Mouse (Mus musculus): ENCODE measurements around the gene Ripor1. TPM values are rescaled to one million over a fixed set of nuclear protein-coding genes. Genes with fewer than 3 reads are reported as not detected.

The Ripor1 gene
- polyA plus RNA-seq, 1 experiment from 2014 or later: 28.5 TPM

DNA sequence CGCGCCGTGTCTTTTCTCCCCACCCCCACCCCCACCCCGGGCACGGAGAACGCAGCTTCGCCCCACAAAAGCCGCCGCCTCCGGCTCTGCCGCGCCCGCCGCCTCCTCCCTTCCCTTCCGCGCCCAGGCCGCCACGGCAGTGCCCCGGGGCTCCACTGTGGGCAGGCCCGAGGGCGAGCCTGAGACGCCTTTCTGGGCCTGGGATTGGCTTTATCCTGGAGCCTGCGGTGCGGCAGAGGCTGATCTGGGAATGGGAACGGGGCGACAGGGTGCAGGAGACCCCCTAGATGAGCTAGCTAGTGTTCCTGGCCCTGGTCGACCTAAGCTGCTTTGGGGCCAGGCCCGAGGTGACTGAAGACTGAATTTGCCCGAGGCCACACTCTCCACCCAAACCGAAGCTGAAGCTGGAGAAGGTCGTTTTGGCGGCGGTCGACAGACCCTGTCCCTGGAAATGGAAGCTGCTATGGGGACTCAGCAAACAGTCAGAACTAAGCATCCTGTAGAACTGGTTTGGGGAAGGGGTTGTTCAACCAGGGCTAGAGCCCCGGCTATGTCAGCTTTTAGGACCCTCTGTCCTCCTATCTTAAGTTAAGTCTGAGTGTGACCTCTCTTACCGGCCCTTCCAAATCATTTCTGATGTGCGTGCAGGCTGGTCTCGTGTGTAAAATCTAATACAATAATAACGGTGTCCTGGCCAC is 585 bp downstream of the Ripor1 start:
- DNase-seq (ENCODE audit: low spot score): peak; percentile 44

- DNase-seq (ENCODE audit: low spot score): peak; percentile 92
Observed at GRCm38 (mm10) chr8:105606189-105607023, 1.4 kb downstream of the Ripor1 start.

DNA sequence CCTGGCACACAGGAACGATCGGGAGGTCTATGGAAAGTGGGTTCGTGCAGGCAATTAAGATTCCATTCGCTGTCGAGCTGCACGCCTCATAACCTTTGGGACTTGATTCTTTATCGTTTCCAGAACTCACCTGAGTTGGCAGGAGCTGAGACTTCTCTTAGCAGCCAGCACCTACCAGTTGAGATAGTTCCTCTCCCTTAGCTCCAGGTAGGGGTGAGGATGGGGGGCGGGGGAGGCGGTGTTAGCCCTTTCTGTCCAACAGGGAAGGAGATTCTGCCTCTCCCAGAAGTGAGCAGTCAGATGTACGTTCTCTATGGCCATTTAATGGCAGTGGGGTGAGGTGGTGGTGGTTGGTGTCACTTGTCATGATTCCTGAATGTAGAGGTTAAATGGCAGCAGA is 2.0 kb downstream of the Ripor1 start:
- DNase-seq (ENCODE audit: low spot score): no peak

DNA sequence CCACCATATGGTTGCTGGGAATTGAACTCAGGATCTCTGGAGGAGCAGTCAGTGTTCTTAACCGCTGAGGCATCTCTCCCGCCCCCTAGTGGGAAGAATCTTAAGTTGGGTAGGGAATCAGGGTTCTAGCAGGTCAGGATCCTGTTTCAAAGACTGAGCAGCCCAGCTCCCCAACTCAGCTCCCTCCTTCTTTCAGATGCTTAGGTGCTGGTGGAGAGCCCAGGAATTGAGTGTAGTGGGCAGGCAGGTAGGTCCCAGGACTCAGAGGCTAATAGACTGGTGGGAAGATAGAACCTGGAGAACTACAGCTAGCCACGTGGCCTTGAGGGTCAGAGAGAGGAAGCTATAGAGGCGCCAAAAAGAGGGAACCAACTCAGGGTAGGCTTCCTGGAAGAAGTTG is 2.6 kb downstream of the Ripor1 start:
- peak; percentile 73 for DNase-seq (ENCODE audit: low spot score)

DNA sequence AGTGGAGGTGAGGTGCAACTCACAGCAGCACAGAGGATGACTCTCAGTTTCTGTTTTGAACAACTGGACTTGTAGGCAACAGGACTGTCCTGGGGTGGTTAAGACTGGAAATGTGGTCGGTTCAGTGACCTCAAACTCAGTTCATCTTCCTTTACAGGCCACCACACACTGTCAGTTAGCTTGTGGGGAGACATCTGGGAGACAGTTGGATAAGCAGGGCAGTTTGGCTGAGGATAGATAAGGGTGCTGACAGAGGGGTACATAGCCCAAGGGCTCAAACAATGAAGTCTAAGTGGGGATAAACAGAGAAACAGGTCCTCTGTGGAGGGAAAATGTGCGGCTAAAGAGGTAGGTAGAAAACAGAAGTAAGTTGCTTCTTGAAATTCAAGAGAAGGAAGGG is 4.3 kb downstream of the Ripor1 start:
- no peak for DNase-seq (ENCODE audit: low spot score)

GRCm38 (mm10) chr8:105609771-105610170 is 4.7 kb downstream of the Ripor1 start:
- DNase-seq (ENCODE audit: low spot score): no peak

DNA sequence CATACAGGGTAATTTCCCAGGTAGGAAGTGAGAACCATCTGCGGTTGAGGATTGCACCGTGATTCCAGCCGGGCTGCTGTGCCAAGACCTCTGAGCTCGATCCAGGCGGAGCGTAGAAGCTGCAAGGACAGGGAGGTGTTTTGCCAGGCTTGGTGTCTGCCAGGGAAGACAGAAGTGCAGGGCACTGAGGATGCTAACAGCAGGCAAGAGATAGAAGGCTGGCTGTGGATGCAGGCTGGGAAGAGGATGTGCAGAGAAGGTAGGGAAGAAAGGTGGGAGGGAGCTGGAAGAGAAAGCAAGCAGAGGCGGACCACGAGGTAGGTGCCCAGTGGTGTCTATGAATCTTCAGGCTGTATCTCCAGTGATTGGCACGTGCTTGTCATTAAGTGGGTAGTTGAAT is 6.8 kb downstream of the Ripor1 start:
- no peak for DNase-seq (ENCODE audit: low spot score)

- no peak for DNase-seq (ENCODE audit: low spot score)
Observed at GRCm38 (mm10) chr8:105613037-105613436, 8.0 kb downstream of the Ripor1 start.

DNA sequence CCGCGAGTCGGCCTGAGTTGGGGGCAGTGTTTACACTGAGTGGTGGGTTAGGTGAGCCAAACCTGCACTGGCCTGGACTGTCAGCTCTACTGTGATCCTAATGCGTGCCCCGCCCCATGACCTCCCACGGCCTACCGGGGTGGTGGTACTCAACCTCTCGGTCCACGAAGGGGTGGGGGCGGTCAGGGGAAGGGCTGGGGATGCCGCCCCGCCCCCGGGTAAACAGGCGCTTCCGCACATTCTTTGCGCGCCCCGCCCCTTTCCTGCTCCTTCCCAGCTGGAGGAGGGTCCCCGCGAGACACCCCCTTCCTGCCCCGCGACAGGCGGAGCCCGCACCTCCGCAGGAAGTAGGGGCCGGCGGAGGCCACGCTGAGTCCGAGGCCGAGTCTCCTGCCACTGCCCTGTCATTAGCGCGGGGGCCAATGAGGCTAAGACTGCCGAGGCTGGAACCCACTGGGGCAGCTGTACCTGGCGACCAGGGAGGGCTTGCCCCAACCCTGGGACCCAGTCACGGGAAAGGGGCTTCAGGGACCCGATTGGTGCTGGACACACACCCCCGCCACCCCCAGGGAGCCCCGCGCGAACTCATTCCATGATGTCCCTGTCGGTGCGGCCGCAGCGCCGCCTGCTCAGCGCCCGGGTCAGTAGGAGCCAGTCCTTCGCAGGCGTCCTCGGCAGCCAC is 8.9 kb downstream of the Ripor1 start:
- peak; percentile 79 for DNase-seq (ENCODE audit: low spot score)

GRCm38 (mm10) chr8:105615942-105616341 is 10.9 kb downstream of the Ripor1 start:
- DNase-seq (ENCODE audit: low spot score): no peak

- DNase-seq (ENCODE audit: low spot score): peak; percentile 58
Observed at GRCm38 (mm10) chr8:105617451-105618278, 12.6 kb downstream of the Ripor1 start.

GRCm38 (mm10) chr8:105618279-105618634 is 13.2 kb downstream of the Ripor1 start:
- no peak for DNase-seq (ENCODE audit: low spot score)

DNA sequence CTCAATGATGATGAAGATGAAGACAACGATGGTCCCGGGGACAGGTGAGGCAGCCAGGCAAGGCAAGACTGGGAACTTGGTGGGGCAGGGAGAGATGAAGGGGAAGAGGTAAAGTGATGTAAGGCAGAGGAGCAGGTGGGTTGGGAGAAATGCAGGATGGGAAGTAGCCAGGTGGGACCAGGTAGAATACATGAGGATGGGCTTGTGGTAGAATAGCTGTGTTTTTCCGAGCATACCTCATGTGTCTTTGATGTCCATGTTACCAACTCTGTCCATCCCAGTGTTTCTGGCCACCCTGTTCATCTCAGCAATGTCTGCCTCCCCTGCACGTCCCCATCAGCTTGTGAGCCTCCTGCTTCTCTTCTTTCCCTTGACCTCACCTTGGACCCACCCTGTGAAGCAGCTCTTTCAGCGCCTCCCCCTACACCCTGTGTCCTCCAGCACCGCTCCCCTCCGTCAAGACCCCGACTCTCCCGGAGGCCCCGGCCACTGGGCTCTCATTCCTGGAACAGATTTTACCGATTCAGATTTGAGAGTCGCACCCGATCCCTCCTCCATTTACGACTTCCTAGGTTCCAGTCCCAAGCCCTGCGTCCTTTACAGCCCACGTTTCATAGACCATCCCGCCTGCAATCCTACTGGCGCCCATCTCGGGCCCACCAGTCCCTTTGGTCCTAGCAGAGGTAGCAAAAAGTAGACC is 14.0 kb downstream of the Ripor1 start:
- no peak for DNase-seq (ENCODE audit: low spot score)

DNA sequence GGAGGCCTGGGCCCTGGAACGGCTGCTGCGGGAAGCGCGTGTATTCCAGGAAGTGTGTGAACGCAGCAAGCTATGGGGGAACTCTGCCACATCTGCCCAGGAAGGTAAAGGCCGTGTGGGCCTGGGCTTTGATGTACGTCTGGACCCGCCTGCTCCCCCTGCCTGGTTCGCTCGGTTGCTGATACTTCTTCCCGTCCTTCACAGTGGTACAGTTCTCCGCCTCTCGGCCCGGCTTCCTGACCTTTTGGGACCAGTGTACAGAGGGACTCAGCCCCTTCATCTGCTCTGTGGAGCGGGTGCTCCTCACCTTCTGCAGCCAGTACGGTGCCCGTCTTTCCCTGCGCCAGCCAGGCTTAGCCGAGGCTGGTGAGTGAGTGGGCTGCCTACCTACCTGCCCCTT is 15.2 kb downstream of the Ripor1 start:
- no peak for DNase-seq (ENCODE audit: low spot score)

DNA sequence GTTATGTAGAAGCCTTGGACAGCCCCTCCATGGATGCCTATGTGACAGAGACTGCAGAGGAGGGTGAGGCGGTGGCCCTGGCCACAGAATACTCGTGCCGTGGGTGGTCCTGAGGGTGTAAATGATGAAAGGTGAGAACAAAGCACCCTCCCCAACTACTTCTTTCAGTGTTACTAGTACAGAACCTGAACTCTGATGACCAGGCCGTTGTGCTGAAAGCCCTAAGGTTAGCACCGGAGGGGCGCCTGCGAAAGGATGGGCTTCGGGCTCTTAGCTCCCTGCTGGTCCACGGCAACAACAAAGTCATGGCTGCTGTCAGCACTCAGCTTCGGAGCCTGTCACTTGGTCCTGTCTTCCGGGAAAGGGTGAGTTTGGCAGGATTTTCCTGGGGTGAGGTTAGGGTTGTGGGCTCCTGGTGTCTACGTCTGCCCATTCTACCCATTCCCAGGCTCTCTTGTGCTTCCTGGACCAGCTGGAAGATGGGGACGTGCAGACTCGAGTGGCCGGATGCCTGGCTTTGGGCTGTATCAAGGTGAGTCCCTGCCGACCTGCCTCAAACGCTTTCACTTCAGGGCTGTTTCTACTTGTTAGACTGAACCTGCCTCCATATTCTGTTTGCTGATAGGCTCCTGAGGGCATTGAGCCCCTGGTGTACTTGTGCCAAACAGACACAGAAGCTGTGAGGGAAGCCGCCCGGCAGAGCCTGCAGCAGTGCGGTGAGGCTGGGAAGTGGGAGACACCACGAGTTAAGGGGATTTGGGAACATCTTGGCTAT is 16.1 kb downstream of the Ripor1 start:
- DNase-seq (ENCODE audit: low spot score): peak; percentile 15

DNA sequence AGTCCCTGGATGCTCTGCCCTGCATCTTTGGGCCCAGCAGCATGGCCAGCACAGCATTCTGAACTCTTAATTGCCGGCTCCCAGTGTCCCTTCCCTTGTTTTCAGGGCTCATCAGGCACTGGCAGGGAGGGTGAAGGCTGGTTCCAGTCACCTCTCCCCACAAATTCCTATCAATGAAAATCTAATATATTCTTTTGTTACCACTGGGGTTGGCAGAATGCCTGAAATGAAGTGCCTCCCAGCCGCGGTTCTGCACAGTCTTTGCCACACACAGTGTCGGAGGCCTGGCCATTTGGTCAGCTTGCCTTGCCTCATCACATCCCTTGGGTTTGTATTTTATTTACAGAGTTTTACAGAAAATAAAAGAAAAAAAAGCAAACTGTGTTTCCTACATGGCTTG is 16.8 kb downstream of the Ripor1 start:
- DNase-seq (ENCODE audit: low spot score): peak; percentile 12

DNA sequence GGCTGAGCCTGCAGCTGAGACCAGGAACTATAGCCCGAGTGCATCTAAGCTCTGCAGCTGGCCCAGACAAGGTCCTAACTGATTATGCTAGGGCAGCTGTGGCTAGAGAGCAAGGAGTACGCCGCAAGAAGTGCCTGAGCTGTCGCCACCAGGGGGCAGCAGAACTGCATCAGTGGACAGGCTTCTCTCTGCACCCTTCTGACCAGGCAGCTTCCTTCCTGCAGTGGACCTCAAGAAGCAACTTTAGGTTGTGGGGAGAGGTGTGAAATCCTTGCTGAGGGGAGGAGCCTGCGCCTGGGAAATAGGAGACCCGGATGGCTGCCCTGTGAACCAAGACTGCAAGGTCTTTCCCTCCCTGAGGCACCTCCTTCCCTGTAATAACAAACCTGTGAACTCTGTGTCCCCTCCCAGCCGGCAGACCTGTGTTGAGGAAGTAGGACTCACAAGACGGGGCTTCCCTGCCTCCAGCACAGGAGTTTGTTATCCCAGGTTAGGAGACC is 17.4 kb downstream of the Ripor1 start:
- peak; percentile 95 for DNase-seq (ENCODE audit: low spot score)

- DNase-seq (ENCODE audit: low spot score): peak; percentile 98
Observed at GRCm38 (mm10) chr8:105623118-105623517, 18.1 kb downstream of the Ripor1 start.

- peak; percentile 46 for DNase-seq (ENCODE audit: low spot score)
Observed at GRCm38 (mm10) chr8:105623679-105624245, 18.7 kb downstream of the Ripor1 start.
